10 mouse cellular contexts compared by ENCODE assay signal in genomic region chr11:36395803-36396710, GRCm38 (mm10).
DNase-seq lines count a peak whose midpoint lies in the region; ATAC-seq and TF ChIP-seq lines count a peak whose summit lies in the region.
"Had no signal": no experiment of that assay in that cellular context is flagged by ENCODE, and none has a peak within 500 bp of the region (broad histone marks: within the 10 kb centered on the region; RNA-seq: fewer than 3 reads in every experiment).

No protein-coding gene starts in this region.

- no peak overlapping the region for H3K27ac ChIP-seq in hindbrain, embryonic 11.5 days (ENCODE audit: low read depth, low read length)
- no peak overlapping the region for H3K27ac ChIP-seq in hindbrain, embryonic 10.5 days
- H3K27ac ChIP-seq in ES-E14 (ENCODE audit: insufficient read depth, low read depth, low read length, poor library complexity, severe bottlenecking): no peak overlapping the region
- H3K27ac ChIP-seq: gastrocnemius, adult 2 months; neural tube, embryonic 12.5 days had no signal

- DNase-seq in hindbrain, embryonic 11.5 days (ENCODE audit: low spot score): peak; percentile 43
- DNase-seq in hindbrain, embryonic 10.5 days (ENCODE audit: low spot score): no peak
- peak; percentile 40 for DNase-seq in ES-E14 (ENCODE audit: low read depth, low spot score)
- peak; percentile 37 for DNase-seq in embryo, embryonic 11.5 days (ENCODE audit: low read depth, low spot score)
- peak; percentile 31 for DNase-seq in hindlimb bud, embryonic 11.5 days (ENCODE audit: extremely low spot score, low read depth, low spot score)
- no peak for DNase-seq in spleen, postnatal 36 days (ENCODE audit: low spot score in 2 of 2)
- DNase-seq in heart, adult 8-10 months (ENCODE audit: low spot score): no peak
- DNase-seq: gastrocnemius, adult 2 months had no signal

- no peaks in the 10 kb centered on the region for H3K36me3 ChIP-seq in hindbrain, embryonic 11.5 days (ENCODE audit: control insufficient read depth, insufficient read depth, low read length)
- no peaks in the 10 kb centered on the region for H3K36me3 ChIP-seq in hindbrain, embryonic 10.5 days
- H3K36me3 ChIP-seq in ES-E14 (ENCODE audit: control insufficient read depth, insufficient read depth, low read length, poor library complexity, severe bottlenecking): no peaks in the 10 kb centered on the region
- H3K36me3 ChIP-seq: neural tube, embryonic 12.5 days had no signal

- 46% methylated on average over 12 of the region's 12 CpGs for WGBS in hindbrain, embryonic 11.5 days
- WGBS in hindbrain, embryonic 10.5 days: 46% methylated on average over 12 of the region's 12 CpGs

- no peak overlapping the region for H3K4me3 ChIP-seq in hindbrain, embryonic 11.5 days (ENCODE audit: low read depth, low read length)
- H3K4me3 ChIP-seq in hindbrain, embryonic 10.5 days: no peak overlapping the region
- no peak overlapping the region for H3K4me3 ChIP-seq in ES-E14 (ENCODE audit: insufficient read depth in 1 of 2, low read depth in 1 of 2, low read length in 2 of 2, poor library complexity in 1 of 2, severe bottlenecking in 1 of 2)
- H3K4me3 ChIP-seq: gastrocnemius, adult 2 months; neural tube, embryonic 12.5 days had no signal

- H3K9me3 ChIP-seq in hindbrain, embryonic 11.5 days (ENCODE audit: control insufficient read depth, low read length): no peaks in the 10 kb centered on the region
- no peaks in the 10 kb centered on the region for H3K9me3 ChIP-seq in hindbrain, embryonic 10.5 days
- no peaks in the 10 kb centered on the region for H3K9me3 ChIP-seq in ES-E14 (ENCODE audit: control insufficient read depth, insufficient read depth, low read depth, low read length)
- H3K9me3 ChIP-seq: neural tube, embryonic 12.5 days had no signal

- no peaks in the 10 kb centered on the region for H3K4me1 ChIP-seq in hindbrain, embryonic 11.5 days (replicated peaks; ENCODE audit: control insufficient read depth, insufficient read depth, low read length)
- H3K4me1 ChIP-seq in hindbrain, embryonic 10.5 days (replicated peaks): peaks cover 10% of the 10 kb centered on the region
- no peaks in the 10 kb centered on the region for H3K4me1 ChIP-seq in ES-E14 (ENCODE audit: control insufficient read depth in 2 of 2, insufficient read depth in 2 of 2, low read length in 2 of 2, poor library complexity in 1 of 2)

- in situ Hi-C loops in ES-E14 (cut with MboI; ENCODE audit: low sequenced_read_pairs in 2 of 2, unreplicated experiment in 2 of 2): no loop called here

- no peak overlapping the region for H3K9ac ChIP-seq in hindbrain, embryonic 11.5 days (ENCODE audit: low read depth, low read length)
- no peak overlapping the region for H3K9ac ChIP-seq in ES-E14 (ENCODE audit: insufficient read depth, low read depth, low read length, poor library complexity, severe bottlenecking)
- H3K9ac ChIP-seq: neural tube, embryonic 12.5 days had no signal

- H3K4me2 ChIP-seq in hindbrain, embryonic 11.5 days (replicated peaks; ENCODE audit: low read depth, low read length): no peak overlapping the region
- H3K4me2 ChIP-seq: neural tube, embryonic 12.5 days had no signal

- no peaks in the 10 kb centered on the region for H3K27me3 ChIP-seq in hindbrain, embryonic 11.5 days (ENCODE audit: control insufficient read depth, insufficient read depth, low read length)
- H3K27me3 ChIP-seq in hindbrain, embryonic 10.5 days (ENCODE audit: insufficient read depth, poor library complexity, severe bottlenecking): no peaks in the 10 kb centered on the region
- H3K27me3 ChIP-seq: neural tube, embryonic 12.5 days had no signal

- no peak for ATAC-seq in hindbrain, embryonic 11.5 days (ENCODE audit: low FRiP score)
- no peak for ATAC-seq in activated CD4-positive, CD25-positive, alpha-beta regulatory T cell, adult 4 months

TF ChIP-seq in ES-E14, 5 proteins besides CTCF, POLR2A, EP300 and RAD21:
- TF ChIP-seq MAFK (IDR thresholded peaks at IDR 0.05; ENCODE audit: insufficient read depth, low read depth, low read length) (no peak), CHD2 (IDR thresholded peaks at IDR 0.05; ENCODE audit: low read depth, low read length) (no peak), ZC3H11A (IDR thresholded peaks at IDR 0.05; ENCODE audit: borderline replicate concordance, low read depth, low read length) (no peak), HCFC1 (IDR thresholded peaks at IDR 0.05; ENCODE audit: borderline replicate concordance, insufficient read depth, low read length) (no peak), ZNF384 (IDR thresholded peaks at IDR 0.05; ENCODE audit: low read depth, low read length) (no peak)

Comparison
In these comparisons a context has a peak if more than half of its experiments do, and no peak if none do; other contexts are left out.
1. DNase-seq: peak in hindbrain, embryonic 11.5 days (single experiment), ES-E14 (single experiment), embryo, embryonic 11.5 days (single experiment) and hindlimb bud, embryonic 11.5 days (single experiment); none in hindbrain, embryonic 10.5 days (single experiment), spleen, postnatal 36 days (0 of 2) and heart, adult 8-10 months (single experiment).